Mouse (Mus musculus): ENCODE data around the gene Syt16.

GRCm38 (mm10) chr12:74116825-74117224, 119.4 kb downstream of the Syt16 start:
- TF ChIP-seq POLR2A (IDR thresholded peaks at IDR 0.05; ENCODE audit: low read depth, low read length), result no peak
- TF ChIP-seq CTCF (IDR thresholded peaks at IDR 0.05; ENCODE audit: borderline replicate concordance, insufficient read depth, low read length), result no peak

Measured in embryonic fibroblast, embryonic 13.5 days (primary cell).